Mouse (Mus musculus): ENCODE measurements at regions not wholly inside any gene's neighbourhood (a gene's known extent, or its start where the extent isn't known, plus 50 kb on each side); places are given as distances from the start of the nearest gene placed in this dataset.

- Histone ChIP-seq H3K9me3 (no peaks in the 10 kb centered on the region), H3K4me2 (replicated peaks) (no peak overlapping the region), H3K36me3 (no peaks in the 10 kb centered on the region), H3K4me3 (no peak overlapping the region), H3K27ac (no peak overlapping the region), H3K9ac (no peak overlapping the region), H3K4me1 (no peaks in the 10 kb centered on the region), H3K27me3 (replicated peaks) (no peaks in the 10 kb centered on the region)
- ATAC-seq (ENCODE audit: low FRiP score, low read depth): no peak
- 83% methylated on average over 2 of the region's 2 CpGs for WGBS
Measured at GRCm38 (mm10) chr4:12750817-12751216, 579.0 kb upstream of the Fam92a start.

GRCm38 (mm10) chr4:12749874-12750273, 578.1 kb upstream of the Fam92a start:
- no peaks in the 10 kb centered on the region for H3K9me3 ChIP-seq
- no peaks in the 10 kb centered on the region for H3K27me3 ChIP-seq (replicated peaks)
- no peak overlapping the region for H3K4me2 ChIP-seq (replicated peaks)
- H3K4me1 ChIP-seq: no peaks in the 10 kb centered on the region
- no peaks in the 10 kb centered on the region for H3K36me3 ChIP-seq
- H3K27ac ChIP-seq: no peak overlapping the region
- no peak overlapping the region for H3K4me3 ChIP-seq
- WGBS: 86% methylated on average over 1 of the region's 1 CpGs
- H3K9ac ChIP-seq: no peak overlapping the region
- ATAC-seq (ENCODE audit: low FRiP score, low read depth): no peak

GRCm38 (mm10) chr4:12743714-12744327, 572.0 kb upstream of the Fam92a start:
- Histone ChIP-seq H3K4me3 (no peak overlapping the region), H3K9me3 (no peaks in the 10 kb centered on the region), H3K36me3 (no peaks in the 10 kb centered on the region), H3K4me1 (no peaks in the 10 kb centered on the region), H3K4me2 (replicated peaks) (no peak overlapping the region), H3K27ac (no peak overlapping the region), H3K27me3 (replicated peaks) (no peaks in the 10 kb centered on the region), H3K9ac (no peak overlapping the region)
- WGBS: 75% methylated on average over 5 of the region's 5 CpGs
- ATAC-seq (ENCODE audit: low FRiP score, low read depth): no peak

- H3K9ac ChIP-seq: no peak overlapping the region
- H3K4me3 ChIP-seq: no peak overlapping the region
- H3K4me1 ChIP-seq: no peaks in the 10 kb centered on the region
- no peaks in the 10 kb centered on the region for H3K36me3 ChIP-seq
- no peaks in the 10 kb centered on the region for H3K9me3 ChIP-seq
- no peak overlapping the region for H3K27ac ChIP-seq
- WGBS: 72% methylated on average over 3 of the region's 3 CpGs
- no peaks in the 10 kb centered on the region for H3K27me3 ChIP-seq (replicated peaks)
- no peak overlapping the region for H3K4me2 ChIP-seq (replicated peaks)
- ATAC-seq (ENCODE audit: low FRiP score, low read depth): no peak
Measured at GRCm38 (mm10) chr4:12736411-12736810, 564.6 kb upstream of the Fam92a start.

- H3K4me1 ChIP-seq: no peaks in the 10 kb centered on the region
- no peak for ATAC-seq (ENCODE audit: low FRiP score, low read depth)
- 89% methylated on average over 1 of the region's 1 CpGs for WGBS
Measured at GRCm38 (mm10) chr4:12700189-12700588, 528.4 kb upstream of the Fam92a start.

GRCm38 (mm10) chr4:12677814-12678213, 506.0 kb upstream of the Fam92a start:
- WGBS: 81% methylated on average over 3 of the region's 3 CpGs
- Histone ChIP-seq H3K36me3 (no peaks in the 10 kb centered on the region), H3K9ac (no peak overlapping the region), H3K4me3 (no peak overlapping the region), H3K4me2 (replicated peaks) (no peak overlapping the region), H3K27me3 (replicated peaks) (no peaks in the 10 kb centered on the region), H3K9me3 (no peaks in the 10 kb centered on the region), H3K27ac (no peak overlapping the region), H3K4me1 (no peaks in the 10 kb centered on the region)
- ATAC-seq (ENCODE audit: low FRiP score, low read depth): no peak

More at GRCm38 (mm10) chr4:12700189-12700588, 528.4 kb upstream of the Fam92a start:
- Histone ChIP-seq H3K9ac (no peak overlapping the region), H3K9me3 (no peaks in the 10 kb centered on the region), H3K36me3 (no peaks in the 10 kb centered on the region), H3K4me2 (replicated peaks) (no peak overlapping the region), H3K27me3 (replicated peaks) (no peaks in the 10 kb centered on the region), H3K27ac (no peak overlapping the region), H3K4me3 (no peak overlapping the region)

- Histone ChIP-seq H3K27ac (no peak overlapping the region), H3K4me3 (no peak overlapping the region), H3K36me3 (no peaks in the 10 kb centered on the region), H3K9me3 (no peaks in the 10 kb centered on the region), H3K4me1 (no peaks in the 10 kb centered on the region), H3K4me2 (replicated peaks) (no peak overlapping the region), H3K27me3 (replicated peaks) (no peaks in the 10 kb centered on the region), H3K9ac (no peak overlapping the region)
- WGBS: 76% methylated on average over 7 of the region's 7 CpGs
- ATAC-seq (ENCODE audit: low FRiP score, low read depth): no peak
Measured at GRCm38 (mm10) chr4:12671399-12671798, 499.6 kb upstream of the Fam92a start.

- Histone ChIP-seq H3K27me3 (replicated peaks) (no peaks in the 10 kb centered on the region), H3K4me3 (no peak overlapping the region), H3K27ac (no peak overlapping the region), H3K9me3 (no peaks in the 10 kb centered on the region), H3K36me3 (no peaks in the 10 kb centered on the region), H3K9ac (no peak overlapping the region), H3K4me2 (replicated peaks) (no peak overlapping the region), H3K4me1 (no peaks in the 10 kb centered on the region)
- ATAC-seq (ENCODE audit: low FRiP score, low read depth): no peak
- 3% methylated on average over 2 of the region's 2 CpGs for whole genome bisulfite sequencing
Measured at GRCm38 (mm10) chr4:12663176-12663575, 491.4 kb upstream of the Fam92a start.

- H3K4me3 ChIP-seq: no peak overlapping the region
- no peak overlapping the region for H3K4me2 ChIP-seq (replicated peaks)
- no peaks in the 10 kb centered on the region for H3K9me3 ChIP-seq
- H3K9ac ChIP-seq: no peak overlapping the region
- 33% methylated on average over 1 of the region's 1 CpGs for WGBS
- no peaks in the 10 kb centered on the region for H3K4me1 ChIP-seq
- H3K27ac ChIP-seq: no peak overlapping the region
- ATAC-seq (ENCODE audit: low FRiP score, low read depth): no peak
- H3K36me3 ChIP-seq: no peaks in the 10 kb centered on the region
- H3K27me3 ChIP-seq (replicated peaks): no peaks in the 10 kb centered on the region
Measured at GRCm38 (mm10) chr4:12662683-12663082, 490.9 kb upstream of the Fam92a start.

GRCm38 (mm10) chr4:12659084-12659483, 487.3 kb upstream of the Fam92a start:
- no peak for ATAC-seq (ENCODE audit: low FRiP score, low read depth)
- Histone ChIP-seq H3K4me3 (no peak overlapping the region), H3K27me3 (replicated peaks) (no peaks in the 10 kb centered on the region), H3K27ac (no peak overlapping the region), H3K9me3 (no peaks in the 10 kb centered on the region), H3K4me2 (replicated peaks) (no peak overlapping the region), H3K36me3 (no peaks in the 10 kb centered on the region), H3K9ac (no peak overlapping the region), H3K4me1 (peaks cover 10% of the 10 kb centered on the region)
- 70% methylated on average over 1 of the region's 1 CpGs for WGBS

GRCm38 (mm10) chr4:12658594-12658993, 486.8 kb upstream of the Fam92a start:
- no peak overlapping the region for H3K9ac ChIP-seq
- H3K9me3 ChIP-seq: no peaks in the 10 kb centered on the region
- H3K4me2 ChIP-seq (replicated peaks): no peak overlapping the region
- no peaks in the 10 kb centered on the region for H3K36me3 ChIP-seq
- H3K4me3 ChIP-seq: no peak overlapping the region
- 18% methylated on average over 6 of the region's 6 CpGs for WGBS
- H3K27me3 ChIP-seq (replicated peaks): no peaks in the 10 kb centered on the region
- no peak overlapping the region for H3K27ac ChIP-seq
- no peak for ATAC-seq (ENCODE audit: low FRiP score, low read depth)
- H3K4me1 ChIP-seq: peaks cover 10% of the 10 kb centered on the region

GRCm38 (mm10) chr4:12657820-12658219, 486.0 kb upstream of the Fam92a start:
- no peak overlapping the region for H3K4me3 ChIP-seq
- no peaks in the 10 kb centered on the region for H3K27me3 ChIP-seq (replicated peaks)
- H3K4me1 ChIP-seq: peaks cover 10% of the 10 kb centered on the region
- H3K36me3 ChIP-seq: no peaks in the 10 kb centered on the region
- H3K27ac ChIP-seq: no peak overlapping the region
- no peaks in the 10 kb centered on the region for H3K9me3 ChIP-seq
- 90% methylated on average over 1 of the region's 1 CpGs for WGBS
- no peak for ATAC-seq (ENCODE audit: low FRiP score, low read depth)
- H3K4me2 ChIP-seq (replicated peaks): no peak overlapping the region
- H3K9ac ChIP-seq: no peak overlapping the region

GRCm38 (mm10) chr4:12656924-12657603, 485.2 kb upstream of the Fam92a start:
- 91% methylated on average over 6 of the region's 6 CpGs for WGBS
- no peaks in the 10 kb centered on the region for H3K9me3 ChIP-seq
- no peak overlapping the region for H3K4me3 ChIP-seq
- no peak overlapping the region for H3K9ac ChIP-seq
- H3K4me2 ChIP-seq (replicated peaks): no peak overlapping the region
- H3K36me3 ChIP-seq: no peaks in the 10 kb centered on the region
- H3K4me1 ChIP-seq: peaks cover 10% of the 10 kb centered on the region
- no peak for ATAC-seq (ENCODE audit: low FRiP score, low read depth)
- H3K27ac ChIP-seq: no peak overlapping the region
- H3K27me3 ChIP-seq (replicated peaks): no peaks in the 10 kb centered on the region

All from neural tube, embryonic 12.5 days (tissue).